Mouse (Mus musculus): ENCODE results near the gene Xpr1.

GRCm38 (mm10) chr1:155416701-155417677, at the start of gene Xpr1:
- TF ChIP-seq CTCF (IDR thresholded peaks at IDR 0.05; ENCODE audit: control insufficient read depth, insufficient read depth, insufficient replicate concordance, low read depth, low read length) (no peak), POLR2A (IDR thresholded peaks at IDR 0.05; ENCODE audit: control insufficient read depth, low read depth, low read length) (peak; percentile 81)

Measured in testis, adult 2 months (tissue).